Mouse (Mus musculus) left cerebral cortex, postnatal 25 days (tissue): ENCODE measurements at regions not wholly inside any gene's neighbourhood (a gene's known extent, or its start where the extent isn't known, plus 50 kb on each side); places are given as distances from the start of the nearest gene placed in this dataset.

Experiments used
- DNase-seq, 2 experiments: peaks; one replicate each; pipeline ENCODE4 v3.0.0; 2022; ENCODE audit warnings: low spot score in 2 of 2, mixed read lengths in 1 of 2
- intact Hi-C: fragments of 180-260 bp; cut with DNase I; formaldehyde crosslinking; loops from one replicate; pipeline ENCODE4 v1.15.1; 2025

- no peak for DNase-seq
- intact Hi-C loops = no loop called here
Observed at GRCm38 (mm10) chr13:115182211-115182870, 80.6 kb upstream of the Itga1 start.

GRCm38 (mm10) chr13:115178175-115178917 is 76.6 kb upstream of the Itga1 start:
- intact Hi-C loops = no loop called here
- no peak for DNase-seq

- DNase-seq = no peak
- intact Hi-C loops = no loop called here
Observed at GRCm38 (mm10) chr13:115171347-115172062, 69.7 kb upstream of the Itga1 start.

- intact Hi-C loops = no loop called here
- DNase-seq = no peak
Observed at GRCm38 (mm10) chr13:115165981-115166380, 64.2 kb upstream of the Itga1 start.

- no peak for DNase-seq
- intact Hi-C loops = no loop called here
Observed at GRCm38 (mm10) chr13:115162689-115163413, 61.1 kb upstream of the Itga1 start.

- no peak for DNase-seq
- intact Hi-C loops = no loop called here
Observed at GRCm38 (mm10) chr13:115159386-115159785, 57.6 kb upstream of the Itga1 start.
